Mouse (Mus musculus): ENCODE measurements around the gene Slc37a4. TPM values are rescaled to one million over a fixed set of nuclear protein-coding genes. Genes with fewer than 3 reads are reported as not detected.
"Not testable (repeated sequence)": the region's sequence is repeated elsewhere in the genome, so short reads cannot be mapped to it uniquely, and the experiment has no call there.

The Slc37a4 gene
- polyA plus RNA-seq, 1 experiment, result 9.4 TPM

DNA sequence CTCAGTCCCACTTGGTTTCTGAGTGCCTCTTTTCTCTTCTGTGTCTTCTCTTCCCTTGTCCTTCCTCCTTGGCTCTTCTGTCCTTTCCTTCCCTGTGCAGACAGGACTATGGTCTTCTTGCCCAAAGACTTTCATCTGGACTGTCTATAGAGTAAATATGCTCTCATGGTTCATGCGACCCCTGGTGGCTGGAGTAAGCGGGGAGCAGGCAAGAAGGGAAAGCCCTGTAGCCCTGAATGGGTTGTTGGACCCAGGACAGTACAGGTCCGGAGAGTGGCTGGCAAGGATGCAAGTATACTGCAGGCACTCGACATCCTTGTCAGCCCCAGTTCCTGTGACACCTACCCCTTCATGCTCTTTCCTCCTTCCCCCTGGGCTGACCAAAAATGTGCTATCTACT is 5.2 kb upstream of the Slc37a4 start:
- Histone ChIP-seq H3K27ac (ENCODE audit: insufficient read depth, low read depth, low read length) (no peak overlapping the region), H3K4me1 (ENCODE audit: control insufficient read depth, insufficient read depth, low read length) (peaks cover 10% of the 10 kb centered on the region), H3K4me3 (ENCODE audit: insufficient read depth, low read length) (no peak overlapping the region)
- TF ChIP-seq POLR2A (IDR thresholded peaks at IDR 0.05; ENCODE audit: borderline replicate concordance, low read depth, low read length) (no peak), CTCF (IDR thresholded peaks at IDR 0.05; ENCODE audit: low read depth, low read length) (peak; percentile 52)

DNA sequence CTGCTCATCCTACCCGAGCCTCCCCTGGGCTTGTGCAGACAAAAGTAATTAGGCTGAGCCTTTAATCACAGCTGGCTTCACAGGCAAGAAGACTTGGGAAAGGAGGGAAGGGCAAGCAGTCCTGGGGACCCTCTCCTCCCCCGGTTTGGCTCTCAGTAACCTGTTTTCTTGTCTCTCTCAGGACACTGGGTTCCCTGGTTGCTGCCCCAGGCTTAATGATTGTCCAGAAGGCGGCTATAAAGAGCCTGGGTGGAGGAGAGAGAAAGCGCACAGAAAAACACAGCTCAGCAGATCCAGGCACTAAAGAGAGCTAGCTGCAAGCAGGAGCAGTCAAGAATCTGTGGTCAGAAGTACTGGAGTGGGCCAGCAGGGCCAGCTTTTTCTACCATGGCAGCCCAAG is 1.4 kb downstream of the Slc37a4 start:
- Histone ChIP-seq H3K4me3 (ENCODE audit: insufficient read depth, low read length) (peak overlapping the region; percentile 71), H3K4me1 (ENCODE audit: control insufficient read depth, insufficient read depth, low read length) (peaks cover 21% of the 10 kb centered on the region), H3K27ac (ENCODE audit: insufficient read depth, low read depth, low read length) (0 out of 2 replicates have a peak overlapping the region, but pooled peaks have one; percentile 5)
- TF ChIP-seq POLR2A (IDR thresholded peaks at IDR 0.05; ENCODE audit: borderline replicate concordance, low read depth, low read length), result no peak
- no peak for TF ChIP-seq CTCF (IDR thresholded peaks at IDR 0.05; ENCODE audit: low read depth, low read length)

DNA sequence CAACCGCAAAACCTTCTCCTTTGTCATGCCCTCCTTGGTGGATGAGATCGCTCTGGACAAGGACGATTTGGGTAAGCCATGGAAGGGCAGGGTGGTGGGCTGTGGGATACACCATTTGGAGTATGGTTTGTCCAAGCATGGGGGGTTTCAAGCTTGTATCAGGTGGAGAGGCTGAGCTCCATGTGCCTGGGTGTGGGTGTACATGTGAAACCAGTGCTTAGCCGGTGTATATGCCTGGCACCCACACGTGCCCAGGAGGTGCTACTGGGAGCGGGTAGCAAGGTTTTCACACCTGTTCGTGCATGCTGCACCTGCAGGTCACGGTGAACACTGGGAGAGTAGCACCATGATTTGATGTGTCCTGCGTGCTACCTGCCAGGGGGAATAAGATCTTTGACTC is 1.9 kb downstream of the Slc37a4 start:
- Histone ChIP-seq H3K4me3 (ENCODE audit: insufficient read depth, low read length) (peak overlapping the region; percentile 71; the same call in 1 of the 2 replicates), H3K4me1 (ENCODE audit: control insufficient read depth, insufficient read depth, low read length) (peaks cover 21% of the 10 kb centered on the region), H3K27ac (ENCODE audit: insufficient read depth, low read depth, low read length) (no peak overlapping the region)
- TF ChIP-seq CTCF (IDR thresholded peaks at IDR 0.05; ENCODE audit: low read depth, low read length) (no peak), POLR2A (IDR thresholded peaks at IDR 0.05; ENCODE audit: borderline replicate concordance, low read depth, low read length) (no peak)

DNA sequence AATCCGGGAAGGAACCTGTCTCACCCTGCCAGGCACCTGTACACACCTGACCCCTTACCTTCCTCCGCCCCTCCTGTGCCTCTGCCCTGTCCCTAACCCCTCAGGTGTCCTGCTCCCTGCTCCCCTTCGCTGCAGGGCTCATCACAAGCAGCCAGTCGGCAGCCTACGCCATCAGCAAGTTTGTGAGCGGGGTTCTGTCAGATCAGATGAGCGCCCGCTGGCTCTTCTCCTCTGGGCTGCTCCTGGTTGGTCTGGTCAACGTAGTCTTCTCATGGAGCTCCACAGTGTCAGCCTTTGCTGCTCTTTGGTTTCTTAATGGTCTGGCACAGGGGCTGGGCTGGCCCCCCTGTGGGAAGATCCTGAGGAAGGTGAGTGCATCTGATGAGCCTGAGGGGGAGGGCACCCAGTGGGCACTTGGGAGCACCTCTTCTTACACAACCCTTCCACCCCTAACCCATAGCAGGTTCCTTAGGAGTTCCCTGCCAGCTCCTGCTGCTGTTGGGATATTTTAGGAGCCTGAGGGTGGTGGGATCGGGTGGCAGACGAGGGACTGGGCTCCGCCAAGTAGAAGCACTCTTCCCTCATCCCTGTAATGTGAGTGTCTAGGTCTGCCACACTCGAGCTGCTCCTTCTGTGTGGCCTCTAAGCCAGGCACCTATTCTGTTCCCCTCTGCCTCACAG is 2.6 kb downstream of the Slc37a4 start:
- Histone ChIP-seq H3K4me1 (ENCODE audit: control insufficient read depth, insufficient read depth, low read length) (peaks cover 21% of the 10 kb centered on the region), H3K27ac (ENCODE audit: insufficient read depth, low read depth, low read length) (no peak overlapping the region), H3K4me3 (ENCODE audit: insufficient read depth, low read length) (no peak overlapping the region)
- TF ChIP-seq POLR2A (IDR thresholded peaks at IDR 0.05; ENCODE audit: borderline replicate concordance, low read depth, low read length), result no peak
- TF ChIP-seq CTCF (IDR thresholded peaks at IDR 0.05; ENCODE audit: low read depth, low read length), result no peak

DNA sequence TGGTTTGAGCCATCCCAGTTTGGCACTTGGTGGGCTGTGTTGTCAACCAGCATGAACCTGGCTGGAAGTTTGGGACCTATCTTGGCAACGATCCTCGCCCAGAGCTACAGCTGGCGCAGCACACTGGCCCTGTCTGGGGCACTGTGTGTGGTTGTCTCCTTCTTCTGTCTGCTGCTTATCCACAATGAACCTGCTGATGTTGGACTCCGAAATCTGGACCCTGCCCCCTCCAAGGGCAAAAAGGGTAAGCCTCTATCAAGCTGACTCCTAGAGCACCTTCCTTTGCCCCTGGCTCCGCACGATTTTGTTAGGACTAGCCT is 3.1 kb downstream of the Slc37a4 start:
- Histone ChIP-seq H3K4me3 (ENCODE audit: insufficient read depth, low read length) (no peak overlapping the region), H3K4me1 (ENCODE audit: control insufficient read depth, insufficient read depth, low read length) (peaks cover 18% of the 10 kb centered on the region), H3K27ac (ENCODE audit: insufficient read depth, low read depth, low read length) (no peak overlapping the region)
- TF ChIP-seq POLR2A (IDR thresholded peaks at IDR 0.05; ENCODE audit: borderline replicate concordance, low read depth, low read length), result no peak
- no peak for TF ChIP-seq CTCF (IDR thresholded peaks at IDR 0.05; ENCODE audit: low read depth, low read length)

DNA sequence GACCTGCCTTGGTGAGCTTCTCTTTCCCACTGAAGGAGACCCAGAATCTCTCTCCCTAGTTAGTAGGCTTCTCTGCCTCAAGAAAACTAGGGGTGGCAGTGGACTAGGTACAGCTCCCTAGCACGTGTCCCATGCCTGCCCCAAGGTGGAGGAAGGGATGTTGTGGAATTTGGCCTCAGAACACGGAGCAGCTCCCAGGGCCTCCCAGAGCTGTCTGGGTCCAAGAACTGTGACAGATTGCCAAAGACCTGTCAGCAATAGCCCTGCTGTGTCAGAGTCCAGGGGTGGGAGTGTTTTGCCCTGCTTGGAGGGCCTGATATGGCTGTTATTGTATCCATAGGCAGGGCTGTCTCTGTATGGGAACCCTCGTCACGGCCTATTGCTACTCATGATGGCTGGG is 4.4 kb downstream of the Slc37a4 start:
- H3K27ac ChIP-seq (ENCODE audit: insufficient read depth, low read depth, low read length), result no peak overlapping the region
- H3K4me1 ChIP-seq (ENCODE audit: control insufficient read depth, insufficient read depth, low read length), result peaks cover 15% of the 10 kb centered on the region
- TF ChIP-seq POLR2A (IDR thresholded peaks at IDR 0.05; ENCODE audit: borderline replicate concordance, low read depth, low read length), result no peak
- TF ChIP-seq CTCF (IDR thresholded peaks at IDR 0.05; ENCODE audit: low read depth, low read length), result no peak

DNA sequence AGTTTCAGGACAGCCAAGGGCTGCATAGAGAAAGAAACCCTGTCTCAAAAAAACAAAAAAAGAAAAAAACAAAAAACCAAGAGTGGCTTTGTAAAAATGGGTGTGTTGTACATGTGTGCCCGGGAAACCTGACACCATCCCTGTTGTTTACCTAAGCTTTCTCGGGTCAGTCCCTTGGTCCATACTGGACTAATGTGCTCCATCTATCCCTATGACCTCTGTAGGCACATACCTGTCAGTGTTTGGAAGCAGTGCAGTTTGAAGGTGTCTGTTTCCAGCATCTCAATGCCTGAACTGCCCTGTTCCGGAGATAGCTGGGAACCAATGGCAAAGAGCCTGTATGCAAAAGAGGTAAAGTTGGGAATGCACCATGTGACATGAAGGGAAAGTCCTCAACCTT is 8.4 kb downstream of the Slc37a4 start:
- TF ChIP-seq CTCF (IDR thresholded peaks at IDR 0.05; ENCODE audit: low read depth, low read length), result no peak
- TF ChIP-seq POLR2A (IDR thresholded peaks at IDR 0.05; ENCODE audit: borderline replicate concordance, low read depth, low read length), result no peak
- no peak overlapping the region for H3K4me3 ChIP-seq (ENCODE audit: insufficient read depth, low read length)

More for the DNA sequence above, 4.4 kb downstream of the Slc37a4 start:
- H3K4me3 ChIP-seq (ENCODE audit: insufficient read depth, low read length), result no peak overlapping the region

DNA sequence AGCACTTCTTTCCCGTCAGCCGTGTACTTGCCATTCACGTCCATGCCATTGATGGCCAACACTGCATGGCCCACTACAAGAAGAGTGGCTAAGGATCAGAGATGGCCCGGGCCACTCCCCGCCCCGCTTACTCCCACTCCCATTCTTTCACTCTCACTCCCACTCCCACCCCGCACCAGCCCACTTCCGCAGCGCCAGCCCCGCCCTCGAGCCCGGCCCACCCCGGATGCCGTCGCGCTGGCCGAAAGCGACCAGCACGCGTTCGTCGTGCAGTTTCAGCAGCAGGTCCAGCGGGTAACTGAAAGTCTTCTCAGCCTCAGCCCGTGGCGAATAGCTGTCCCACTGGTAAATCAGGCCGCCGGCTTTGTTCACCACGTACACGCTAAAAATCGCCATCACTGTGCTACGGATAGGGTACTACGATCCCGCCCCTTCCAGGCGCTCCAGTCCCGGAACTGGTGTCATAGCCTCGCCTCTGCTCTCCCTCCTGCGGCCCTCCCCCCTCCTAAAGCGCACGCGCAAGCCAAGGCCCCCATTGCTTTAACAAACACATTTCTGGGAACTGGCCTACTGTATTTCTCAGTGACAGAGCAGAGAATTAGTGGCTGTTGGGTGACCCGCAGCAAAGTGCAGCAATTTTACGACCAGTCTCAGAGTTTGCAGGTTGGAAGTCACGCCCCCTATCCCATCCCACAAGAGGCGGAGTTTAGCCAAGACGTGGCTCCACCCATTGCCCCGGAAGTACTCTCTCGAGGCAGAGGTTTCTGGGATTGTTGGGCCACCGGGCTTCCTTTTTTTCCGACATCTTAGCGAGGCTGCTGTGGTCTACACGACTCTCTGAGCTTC is 10.5 kb downstream of the Slc37a4 start, which contains the start of the genes Rps25 and Trappc4:
TSS of gene Rps25 (plus strand) at position 234 of the 846 bp plus-strand sequence.
TSS of gene Trappc4 (minus strand) at position 695 of the 846 bp plus-strand sequence.
- peaks cover 7% of the 10 kb centered on the region for H3K4me1 ChIP-seq (ENCODE audit: control insufficient read depth, insufficient read depth, low read length)

More for the DNA sequence above, 8.4 kb downstream of the Slc37a4 start:
- Histone ChIP-seq H3K4me1 (ENCODE audit: control insufficient read depth, insufficient read depth, low read length) (peaks cover 7% of the 10 kb centered on the region), H3K27ac (ENCODE audit: insufficient read depth, low read depth, low read length) (no peak overlapping the region)

DNA sequence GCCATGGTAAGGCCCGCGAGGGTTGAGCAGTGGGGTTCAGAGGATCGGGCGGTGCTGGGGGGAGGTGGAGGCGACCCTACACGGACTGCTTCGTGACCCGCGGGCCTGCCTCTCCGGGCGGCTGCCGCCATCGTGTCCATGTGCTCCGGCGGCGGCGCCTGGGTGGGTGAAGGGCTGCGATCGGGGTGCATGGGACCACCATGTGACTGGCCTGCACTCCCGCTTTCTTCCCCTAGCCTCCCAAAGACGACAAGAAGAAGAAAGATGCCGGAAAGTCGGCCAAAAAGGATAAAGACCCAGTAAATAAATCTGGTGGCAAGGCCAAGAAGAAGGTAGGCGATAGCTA is 11.1 kb downstream of the Slc37a4 start:
- peaks cover 7% of the 10 kb centered on the region for H3K4me1 ChIP-seq (ENCODE audit: control insufficient read depth, insufficient read depth, low read length)
- H3K4me3 ChIP-seq (ENCODE audit: insufficient read depth, low read length), result peak overlapping the region; percentile 89
- H3K27ac ChIP-seq (ENCODE audit: insufficient read depth, low read depth, low read length), result peak overlapping the region; percentile 72
- TF ChIP-seq CTCF (IDR thresholded peaks at IDR 0.05; ENCODE audit: low read depth, low read length) (no peak), POLR2A (IDR thresholded peaks at IDR 0.05; ENCODE audit: borderline replicate concordance, low read depth, low read length) (no peak)

More for the DNA sequence above, 10.5 kb downstream of the Slc37a4 start, which contains the start of the genes Rps25 and Trappc4:
- Histone ChIP-seq H3K27ac (ENCODE audit: insufficient read depth, low read depth, low read length) (peak within 1 kb of the TSS; percentile 92), H3K4me3 (ENCODE audit: insufficient read depth, low read length) (peak within 1 kb of the TSS; percentile 89)
- no peak for TF ChIP-seq POLR2A (IDR thresholded peaks at IDR 0.05; ENCODE audit: borderline replicate concordance, low read depth, low read length)
- no peak for TF ChIP-seq CTCF (IDR thresholded peaks at IDR 0.05; ENCODE audit: low read depth, low read length)

DNA sequence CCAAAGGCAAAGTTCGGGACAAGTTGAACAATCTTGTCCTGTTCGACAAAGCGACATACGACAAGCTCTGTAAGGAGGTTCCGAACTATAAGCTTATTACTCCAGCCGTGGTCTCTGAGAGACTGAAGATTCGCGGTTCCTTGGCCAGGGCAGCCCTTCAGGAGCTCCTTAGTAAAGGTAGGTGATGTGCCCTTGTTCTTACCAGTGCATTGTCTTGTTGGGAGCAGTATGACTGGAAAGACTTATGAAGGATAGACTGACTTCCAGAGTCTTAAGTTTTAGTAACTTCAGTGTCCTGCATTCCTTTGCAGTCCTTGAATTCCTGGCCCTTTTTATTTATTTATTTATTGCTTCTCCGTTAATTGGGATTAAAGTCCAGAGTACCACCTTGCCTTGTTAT is 12.0 kb downstream of the Slc37a4 start:
- peak overlapping the region; percentile 89 for H3K4me3 ChIP-seq (ENCODE audit: insufficient read depth, low read length)
- peak overlapping the region; percentile 72; the same call in 1 of the 2 replicates for H3K27ac ChIP-seq (ENCODE audit: insufficient read depth, low read depth, low read length)
- not testable (repeated sequence) for H3K4me1 ChIP-seq (ENCODE audit: control insufficient read depth, insufficient read depth, low read length)

Measured in bone marrow macrophage, adult 2 months (primary cell).